Mouse (Mus musculus): ENCODE results near the gene Fmod. TPM values are rescaled to one million over a fixed set of nuclear protein-coding genes. Genes with fewer than 3 reads are reported as not detected.

Fmod gene
- polyA plus RNA-seq, 1 experiment from 2014 or later = 8.7 TPM

DNA sequence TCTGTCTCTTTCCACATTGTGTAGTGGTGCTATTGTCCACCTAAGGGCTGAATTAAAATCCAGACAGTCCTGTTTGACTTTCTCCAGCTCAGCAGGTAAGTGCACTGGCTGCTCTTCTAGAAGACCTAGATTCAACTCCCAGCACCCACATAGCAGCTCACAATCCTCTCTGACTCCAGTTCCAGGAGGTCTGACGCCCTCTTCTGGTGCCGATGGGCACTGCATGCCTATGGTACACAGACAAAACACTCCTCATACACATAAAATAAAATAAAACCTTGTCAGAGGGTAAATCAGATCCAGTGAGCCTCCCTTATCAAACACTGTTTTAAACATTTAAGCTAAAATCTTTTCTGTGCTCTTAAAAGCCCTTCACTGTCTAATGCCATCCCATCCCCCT, 562 bp upstream of the Fmod start:
- Histone ChIP-seq H3K36me3 (ENCODE audit: control insufficient read depth, insufficient read depth, low read length) (no peaks in the 10 kb centered on the region), H3K4me2 (ENCODE audit: low read depth, low read length) (no peak overlapping the region), H3K27me3 (replicated peaks; ENCODE audit: control insufficient read depth, insufficient read depth, low read length) (no peaks in the 10 kb centered on the region), H3K4me1 (ENCODE audit: control insufficient read depth, insufficient read depth, low read length) (peaks cover 10% of the 10 kb centered on the region; the same call in 1 of the 2 replicates), H3K9me3 (ENCODE audit: control insufficient read depth, low read length) (no peaks in the 10 kb centered on the region), H3K27ac (ENCODE audit: low read length) (no peak overlapping the region), H3K4me3 (ENCODE audit: low read length) (no peak overlapping the region), H3K9ac (ENCODE audit: low read depth, low read length) (no peak overlapping the region)
- ATAC-seq = no peak
- WGBS = 64% methylated on average over 2 of the region's 2 CpGs

DNA sequence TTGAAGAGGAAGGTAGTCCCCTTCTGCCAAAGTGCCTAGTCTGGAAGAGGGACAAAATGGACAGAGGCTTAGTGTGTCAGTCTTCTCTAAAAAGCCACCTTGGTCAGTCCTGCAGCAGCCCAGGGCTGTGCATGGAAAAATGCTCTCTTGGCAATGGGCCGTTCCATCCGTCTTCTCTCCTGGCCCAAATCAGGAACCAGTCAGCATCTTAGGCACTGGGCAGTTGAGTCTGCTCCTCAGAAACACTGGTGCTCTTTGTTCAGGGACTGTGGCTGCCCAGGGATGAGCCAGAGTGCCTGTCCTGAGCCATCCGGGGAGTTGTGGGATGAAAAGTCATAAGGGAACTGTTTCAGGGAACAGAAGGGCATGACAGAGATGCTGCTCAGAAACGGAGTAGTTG, 1.3 kb downstream of the Fmod start:
- WGBS = 85% methylated on average over 4 of the region's 4 CpGs
- no peak for ATAC-seq
- no peak overlapping the region for H3K27ac ChIP-seq (ENCODE audit: low read length)

DNA sequence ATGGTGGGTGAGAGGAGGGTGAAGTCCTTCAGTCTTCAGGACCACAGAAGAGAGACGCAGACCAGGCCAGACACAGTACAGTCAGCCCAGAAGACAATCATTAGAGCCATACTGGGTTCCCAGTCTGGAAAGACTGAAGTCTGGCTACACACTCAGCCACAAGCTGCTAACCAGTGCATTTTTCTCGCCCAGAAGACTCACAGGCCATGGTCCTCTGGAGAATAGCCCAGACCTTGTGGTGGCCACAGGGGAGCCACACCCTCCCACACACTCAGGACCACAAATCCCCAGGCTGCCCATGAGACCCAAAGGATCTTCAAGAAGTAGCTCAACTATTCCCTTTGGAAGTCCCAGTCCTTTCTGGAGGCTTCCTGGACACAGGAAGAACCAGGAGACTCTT, 2.3 kb downstream of the Fmod start:
- no peaks in the 10 kb centered on the region for H3K27me3 ChIP-seq (replicated peaks; ENCODE audit: control insufficient read depth, insufficient read depth, low read length)
- ATAC-seq = no peak
- no peak overlapping the region for H3K9ac ChIP-seq (ENCODE audit: low read depth, low read length)
- H3K27ac ChIP-seq (ENCODE audit: low read length) = no peak overlapping the region
- peaks cover 10% of the 10 kb centered on the region; the same call in 1 of the 2 replicates for H3K4me1 ChIP-seq (ENCODE audit: control insufficient read depth, insufficient read depth, low read length)
- no peaks in the 10 kb centered on the region for H3K36me3 ChIP-seq (ENCODE audit: control insufficient read depth, insufficient read depth, low read length)
- no peak overlapping the region for H3K4me2 ChIP-seq (ENCODE audit: low read depth, low read length)
- no peaks in the 10 kb centered on the region for H3K9me3 ChIP-seq (ENCODE audit: control insufficient read depth, low read length)
- no peak overlapping the region for H3K4me3 ChIP-seq (ENCODE audit: low read length)
- WGBS = 89% methylated on average over 2 of the region's 2 CpGs

More for the DNA sequence above, 1.3 kb downstream of the Fmod start:
- H3K9ac ChIP-seq (ENCODE audit: low read depth, low read length) = no peak overlapping the region
- H3K4me3 ChIP-seq (ENCODE audit: low read length) = no peak overlapping the region
- no peaks in the 10 kb centered on the region for H3K27me3 ChIP-seq (replicated peaks; ENCODE audit: control insufficient read depth, insufficient read depth, low read length)
- no peak overlapping the region for H3K4me2 ChIP-seq (ENCODE audit: low read depth, low read length)
- H3K4me1 ChIP-seq (ENCODE audit: control insufficient read depth, insufficient read depth, low read length) = peaks cover 10% of the 10 kb centered on the region; the same call in 1 of the 2 replicates
- H3K9me3 ChIP-seq (ENCODE audit: control insufficient read depth, low read length) = no peaks in the 10 kb centered on the region
- H3K36me3 ChIP-seq (ENCODE audit: control insufficient read depth, insufficient read depth, low read length) = no peaks in the 10 kb centered on the region

DNA sequence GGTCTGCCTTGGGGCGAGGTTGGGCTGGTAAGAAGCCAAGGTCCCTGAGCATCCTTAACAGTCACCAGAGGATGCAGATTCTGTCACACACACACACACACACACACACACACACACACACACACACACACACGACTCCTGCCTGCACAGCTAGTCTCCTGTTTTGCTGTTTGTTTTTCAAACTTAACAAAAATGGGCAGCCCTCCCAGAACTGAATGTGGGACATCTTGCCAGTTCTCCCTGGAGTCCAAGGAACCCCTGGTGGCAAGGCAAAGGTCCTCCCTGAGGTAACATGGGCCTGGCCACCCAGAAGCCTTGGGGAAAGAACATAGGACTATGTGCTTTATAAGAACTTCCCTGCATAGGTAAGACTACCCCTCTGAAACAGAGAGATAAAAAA, 4.8 kb downstream of the Fmod start:
- no peak for ATAC-seq
- peaks cover 13% of the 10 kb centered on the region for H3K4me1 ChIP-seq (ENCODE audit: control insufficient read depth, insufficient read depth, low read length)
- H3K9ac ChIP-seq (ENCODE audit: low read depth, low read length) = no peak overlapping the region
- WGBS = 51% methylated on average over 2 of the region's 2 CpGs
- no peaks in the 10 kb centered on the region for H3K9me3 ChIP-seq (ENCODE audit: control insufficient read depth, low read length)
- no peaks in the 10 kb centered on the region for H3K36me3 ChIP-seq (ENCODE audit: control insufficient read depth, insufficient read depth, low read length)
- H3K27ac ChIP-seq (ENCODE audit: low read length) = no peak overlapping the region
- H3K4me2 ChIP-seq (ENCODE audit: low read depth, low read length) = no peak overlapping the region
- no peaks in the 10 kb centered on the region for H3K27me3 ChIP-seq (replicated peaks; ENCODE audit: control insufficient read depth, insufficient read depth, low read length)
- no peak overlapping the region for H3K4me3 ChIP-seq (ENCODE audit: low read length)

DNA sequence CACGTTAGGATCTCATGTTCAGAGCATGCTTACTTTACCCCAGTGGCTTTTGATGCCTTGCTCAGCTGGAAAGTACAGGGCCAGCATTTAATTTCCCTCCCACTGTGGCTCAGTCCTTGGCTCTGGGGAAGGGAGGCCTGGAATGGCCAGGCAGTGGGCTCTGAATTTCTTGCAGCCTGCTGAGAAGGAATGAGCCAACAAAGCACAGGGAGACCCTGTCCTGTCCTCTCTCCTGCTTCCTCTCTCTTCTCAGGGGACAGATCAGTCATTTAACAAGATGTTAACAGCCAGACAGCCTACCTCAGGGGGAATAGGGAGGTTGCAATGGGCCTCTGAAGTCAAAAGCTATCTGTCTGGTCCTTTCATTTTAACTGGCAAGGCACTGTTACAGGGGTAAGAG, 5.3 kb downstream of the Fmod start:
- Histone ChIP-seq H3K4me3 (ENCODE audit: low read length) (no peak overlapping the region), H3K4me2 (ENCODE audit: low read depth, low read length) (no peak overlapping the region), H3K9me3 (ENCODE audit: control insufficient read depth, low read length) (no peaks in the 10 kb centered on the region), H3K36me3 (ENCODE audit: control insufficient read depth, insufficient read depth, low read length) (no peaks in the 10 kb centered on the region), H3K27me3 (replicated peaks; ENCODE audit: control insufficient read depth, insufficient read depth, low read length) (no peaks in the 10 kb centered on the region), H3K4me1 (ENCODE audit: control insufficient read depth, insufficient read depth, low read length) (peaks cover 9% of the 10 kb centered on the region), H3K9ac (ENCODE audit: low read depth, low read length) (no peak overlapping the region), H3K27ac (ENCODE audit: low read length) (no peak overlapping the region)
- no peak for ATAC-seq
- 50% methylated on average over 1 of the region's 1 CpGs for WGBS

DNA sequence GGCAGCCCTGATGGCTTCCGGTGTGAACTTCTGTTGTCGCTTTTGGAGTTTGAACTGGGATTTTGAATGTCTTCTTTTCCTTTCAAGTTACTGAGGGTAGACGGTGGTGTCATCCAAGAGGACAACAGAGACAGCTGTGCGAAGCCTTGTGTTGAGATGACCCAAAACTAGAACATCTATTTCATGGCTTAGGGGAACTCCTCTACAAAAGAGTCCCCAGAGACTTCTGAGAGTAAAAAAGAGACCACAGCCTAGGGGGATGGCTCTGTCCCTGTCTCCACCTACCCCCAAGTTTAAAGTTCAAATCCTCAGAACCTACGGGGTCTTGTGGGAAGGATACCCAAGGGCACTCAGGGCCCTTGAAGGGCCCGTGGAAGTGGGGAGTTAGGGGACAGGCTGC, 7.8 kb downstream of the Fmod start:
- Histone ChIP-seq H3K9me3 (ENCODE audit: control insufficient read depth, low read length) (no peaks in the 10 kb centered on the region), H3K27ac (ENCODE audit: low read length) (no peak overlapping the region), H3K4me2 (ENCODE audit: low read depth, low read length) (no peak overlapping the region), H3K36me3 (ENCODE audit: control insufficient read depth, insufficient read depth, low read length) (no peaks in the 10 kb centered on the region), H3K4me1 (ENCODE audit: control insufficient read depth, insufficient read depth, low read length) (peaks cover 6% of the 10 kb centered on the region; the same call in 1 of the 2 replicates), H3K9ac (ENCODE audit: low read depth, low read length) (no peak overlapping the region), H3K4me3 (ENCODE audit: low read length) (no peak overlapping the region), H3K27me3 (replicated peaks; ENCODE audit: control insufficient read depth, insufficient read depth, low read length) (no peaks in the 10 kb centered on the region)
- 91% methylated on average over 6 of the region's 6 CpGs for WGBS
- ATAC-seq = no peak

DNA sequence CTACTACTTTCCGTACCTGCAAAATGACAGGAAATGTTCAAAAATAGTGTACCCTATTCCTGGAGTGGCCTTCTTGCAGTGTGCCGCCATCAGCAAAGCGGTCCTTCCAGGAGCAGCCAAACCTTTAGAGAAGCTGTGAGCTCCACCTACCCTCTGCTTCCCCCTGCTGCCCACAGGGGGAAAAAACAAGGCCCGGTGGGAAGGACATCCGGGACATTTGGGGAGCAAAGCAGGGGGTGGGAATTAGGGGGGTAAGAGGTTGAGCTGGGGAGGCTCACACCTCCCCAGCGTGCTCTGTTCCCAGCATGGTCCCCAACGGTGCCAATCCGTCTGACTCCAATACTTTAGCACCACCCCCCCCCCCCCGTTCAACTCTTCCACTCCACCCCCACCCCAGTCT, 8.9 kb downstream of the Fmod start:
- Histone ChIP-seq H3K4me3 (ENCODE audit: low read length) (no peak overlapping the region), H3K27me3 (replicated peaks; ENCODE audit: control insufficient read depth, insufficient read depth, low read length) (no peaks in the 10 kb centered on the region), H3K4me2 (ENCODE audit: low read depth, low read length) (peak overlapping the region; percentile 44), H3K9me3 (ENCODE audit: control insufficient read depth, low read length) (no peaks in the 10 kb centered on the region), H3K4me1 (ENCODE audit: control insufficient read depth, insufficient read depth, low read length) (peaks cover 6% of the 10 kb centered on the region; the same call in 1 of the 2 replicates), H3K27ac (ENCODE audit: low read length) (no peak overlapping the region), H3K9ac (ENCODE audit: low read depth, low read length) (peak overlapping the region; percentile 31; the same call in 1 of the 2 replicates), H3K36me3 (ENCODE audit: control insufficient read depth, insufficient read depth, low read length) (no peaks in the 10 kb centered on the region)
- 8% methylated on average over 9 of the region's 9 CpGs for WGBS
- ATAC-seq = peak; percentile 63

DNA sequence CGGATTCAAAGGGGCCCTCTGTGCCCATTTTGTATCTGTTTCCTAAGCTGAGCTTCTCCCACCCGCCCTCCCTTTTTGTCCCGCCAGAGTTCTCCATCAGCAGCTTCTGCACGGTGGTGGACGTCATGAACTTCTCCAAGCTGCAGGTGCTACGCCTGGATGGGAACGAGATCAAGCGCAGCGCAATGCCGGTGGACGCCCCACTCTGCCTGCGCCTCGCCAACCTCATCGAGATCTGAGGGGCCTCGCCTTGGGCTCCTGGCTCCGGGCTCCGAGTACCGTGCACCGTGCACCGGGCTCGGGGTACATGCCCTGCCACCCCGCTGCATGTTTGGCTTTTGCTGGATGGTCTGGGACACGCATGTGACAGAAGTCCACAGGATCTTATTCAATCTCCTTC, 9.3 kb downstream of the Fmod start:
- H3K36me3 ChIP-seq (ENCODE audit: control insufficient read depth, insufficient read depth, low read length) = no peaks in the 10 kb centered on the region
- ATAC-seq = 0 out of 2 replicates have a peak, but pooled peaks have one; percentile 12
- no peaks in the 10 kb centered on the region for H3K27me3 ChIP-seq (replicated peaks; ENCODE audit: control insufficient read depth, insufficient read depth, low read length)
- peaks cover 6% of the 10 kb centered on the region; the same call in 1 of the 2 replicates for H3K4me1 ChIP-seq (ENCODE audit: control insufficient read depth, insufficient read depth, low read length)
- WGBS = 23% methylated on average over 23 of the region's 23 CpGs
- H3K9ac ChIP-seq (ENCODE audit: low read depth, low read length) = 0 out of 2 replicates have a peak overlapping the region, but pooled peaks have one; percentile 44
- H3K4me2 ChIP-seq (ENCODE audit: low read depth, low read length) = peak overlapping the region; percentile 44
- H3K9me3 ChIP-seq (ENCODE audit: control insufficient read depth, low read length) = no peaks in the 10 kb centered on the region
- H3K4me3 ChIP-seq (ENCODE audit: low read length) = no peak overlapping the region
- no peak overlapping the region for H3K27ac ChIP-seq (ENCODE audit: low read length)

DNA sequence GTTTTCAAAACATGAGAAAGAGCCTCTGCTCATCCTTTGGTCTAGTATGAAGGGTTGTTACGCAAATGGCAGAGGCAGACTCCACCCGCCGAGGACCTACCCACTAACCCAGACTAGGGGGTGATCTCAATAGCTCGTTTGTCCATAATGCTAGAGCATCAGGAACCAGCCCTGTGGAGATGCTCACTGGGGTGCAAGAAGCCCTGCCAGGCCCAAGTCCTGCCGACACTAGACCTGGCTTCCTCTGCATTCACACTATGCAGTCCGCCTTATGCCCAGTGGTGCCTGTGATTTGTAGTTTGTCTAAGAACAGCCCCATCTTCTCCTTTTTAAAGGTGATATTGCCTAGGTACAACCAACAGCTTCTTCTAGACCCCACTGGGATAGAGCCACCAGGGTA, 10.4 kb downstream of the Fmod start:
- WGBS = 80% methylated on average over 6 of the region's 6 CpGs
- Histone ChIP-seq H3K36me3 (ENCODE audit: control insufficient read depth, insufficient read depth, low read length) (no peaks in the 10 kb centered on the region), H3K4me2 (ENCODE audit: low read depth, low read length) (no peak overlapping the region), H3K27ac (ENCODE audit: low read length) (no peak overlapping the region), H3K4me3 (ENCODE audit: low read length) (no peak overlapping the region), H3K27me3 (replicated peaks; ENCODE audit: control insufficient read depth, insufficient read depth, low read length) (no peaks in the 10 kb centered on the region), H3K4me1 (ENCODE audit: control insufficient read depth, insufficient read depth, low read length) (peaks cover 6% of the 10 kb centered on the region; the same call in 1 of the 2 replicates), H3K9ac (ENCODE audit: low read depth, low read length) (no peak overlapping the region), H3K9me3 (ENCODE audit: control insufficient read depth, low read length) (no peaks in the 10 kb centered on the region)
- ATAC-seq = no peak

DNA sequence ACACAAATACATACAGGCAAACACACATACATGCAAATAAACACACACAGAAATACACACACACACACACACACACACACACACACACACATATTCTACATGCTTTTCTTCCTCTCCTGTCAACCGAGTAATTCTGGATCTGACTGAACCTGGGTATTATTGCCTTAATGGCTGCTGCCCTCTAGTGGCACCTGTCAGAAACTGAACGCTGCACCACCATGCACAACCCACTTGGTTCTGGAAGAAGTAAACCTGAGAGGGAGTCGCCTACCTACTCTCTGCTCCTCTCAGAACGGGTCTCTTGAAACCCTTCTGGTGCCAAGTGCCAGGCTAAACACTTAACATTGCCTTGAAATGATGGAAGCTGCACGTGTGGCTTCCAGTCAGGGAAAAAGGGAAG, 11.7 kb downstream of the Fmod start:
- H3K9ac ChIP-seq (ENCODE audit: low read depth, low read length) = no peak overlapping the region
- peaks cover 6% of the 10 kb centered on the region; the same call in 1 of the 2 replicates for H3K4me1 ChIP-seq (ENCODE audit: control insufficient read depth, insufficient read depth, low read length)
- 3% methylated on average over 5 of the region's 5 CpGs for WGBS
- no peaks in the 10 kb centered on the region for H3K36me3 ChIP-seq (ENCODE audit: control insufficient read depth, insufficient read depth, low read length)
- no peak overlapping the region for H3K27ac ChIP-seq (ENCODE audit: low read length)
- no peak overlapping the region for H3K4me3 ChIP-seq (ENCODE audit: low read length)
- peak; percentile 33; the same call in 1 of the 2 replicates for ATAC-seq
- H3K4me2 ChIP-seq (ENCODE audit: low read depth, low read length) = no peak overlapping the region
- H3K27me3 ChIP-seq (replicated peaks; ENCODE audit: control insufficient read depth, insufficient read depth, low read length) = no peaks in the 10 kb centered on the region
- no peaks in the 10 kb centered on the region for H3K9me3 ChIP-seq (ENCODE audit: control insufficient read depth, low read length)
